Mouse (Mus musculus) neural tube, embryonic 10.5 days (tissue): ENCODE data around the gene Stk19.
A peak's percentile ranks its signal among the peaks of the same experiment; 100 is the strongest.

Source experiments
- DNase-seq: peaks from one replicate; pipeline ENCODE4 v3.0.0-alpha.2; 2017; ENCODE audit warnings: low spot score; ENCODE audit errors: extremely low spot score

Gene Stk19

GRCm38 (mm10) chr17:34836856-34837221 is at the start of gene Stk19, which contains the start of gene Dxo:
TSS of gene Stk19 (minus strand) at chr17:34836945.
TSS of gene Dxo (plus strand) at chr17:34837019.
- DNase-seq: peak; percentile 98

- no peak for DNase-seq
These were observed 48.9 kb upstream of the Stk19 start for GRCm38 (mm10) chr17:34885615-34886014.

GRCm38 (mm10) chr17:34884704-34885103 is 48.0 kb upstream of the Stk19 start:
- no peak for DNase-seq

GRCm38 (mm10) chr17:34883332-34883731 is 46.6 kb upstream of the Stk19 start:
- no peak for DNase-seq

GRCm38 (mm10) chr17:34881683-34882310 is 45.1 kb upstream of the Stk19 start, which contains the start of gene Gm20547:
TSS of gene Gm20547 (minus strand) at chr17:34882042.
- DNase-seq: no peak

- DNase-seq: no peak
These were observed 44.4 kb upstream of the Stk19 start for GRCm38 (mm10) chr17:34881166-34881565.

GRCm38 (mm10) chr17:34879336-34879879 is 42.7 kb upstream of the Stk19 start, which contains the start of gene Zbtb12:
TSS of gene Zbtb12 (plus strand) at chr17:34879483.
- no peak for DNase-seq

- DNase-seq: no peak
These were observed 37.6 kb upstream of the Stk19 start for GRCm38 (mm10) chr17:34874321-34874720.

- DNase-seq: no peak
These were observed 29.2 kb upstream of the Stk19 start for GRCm38 (mm10) chr17:34865981-34866380.

GRCm38 (mm10) chr17:34862416-34863081 is 25.8 kb upstream of the Stk19 start, which contains the start of gene Cfb:
TSS of gene Cfb (minus strand) at chr17:34862518.
- no peak for DNase-seq

GRCm38 (mm10) chr17:34861704-34862415 is 25.1 kb upstream of the Stk19 start:
- DNase-seq: no peak

GRCm38 (mm10) chr17:34860514-34860913 is 23.8 kb upstream of the Stk19 start:
- DNase-seq: no peak

GRCm38 (mm10) chr17:34858670-34859069 is 21.9 kb upstream of the Stk19 start:
- DNase-seq: no peak

GRCm38 (mm10) chr17:34855825-34856224 is 19.1 kb upstream of the Stk19 start:
- peak; percentile 47 for DNase-seq

- DNase-seq: no peak
These were observed 18.0 kb upstream of the Stk19 start for GRCm38 (mm10) chr17:34854761-34855160.

- no peak for DNase-seq
These were observed 16.8 kb upstream of the Stk19 start for GRCm38 (mm10) chr17:34853511-34853910.

- DNase-seq: no peak
These were observed 13.9 kb upstream of the Stk19 start for GRCm38 (mm10) chr17:34850517-34851125.

- DNase-seq: peak; percentile 98
These were observed 13.2 kb upstream of the Stk19 start, which contains the start of the genes Skiv2l and Nelfe for GRCm38 (mm10) chr17:34849722-34850516. TSS of gene Skiv2l (minus strand) at chr17:34850210. TSS of gene Nelfe (plus strand) at chr17:34850391.

- no peak for DNase-seq
These were observed 10.9 kb upstream of the Stk19 start for GRCm38 (mm10) chr17:34847615-34848014.

GRCm38 (mm10) chr17:34847192-34847591 is 10.4 kb upstream of the Stk19 start:
- no peak for DNase-seq
